Mouse (Mus musculus) lung, embryonic 16.5 days (tissue): ENCODE measurements at regions not wholly inside any gene's neighbourhood (a gene's known extent, or its start where the extent isn't known, plus 50 kb on each side); places are given as distances from the start of the nearest gene placed in this dataset.
A peak's percentile ranks its signal among the peaks of the same experiment; 100 is the strongest.

Experiments used
- ATAC-seq: fragments of 200-750 bp; cut with Nextera tagmentation; 2 replicates; pipeline ENCODE4 v1.8.0; 2017; ENCODE audit warnings: low read depth, mild to moderate bottlenecking, moderate library complexity
- H3K27ac ChIP-seq: fragments of 300-500 bp; sonication (generic); 2 replicates; pipeline ENCODE4 v1.5.1; 2014; ENCODE audit warnings: mild to moderate bottlenecking, control low read depth, low read length
- H3K27me3 ChIP-seq: fragments of 300-500 bp; sonication (generic); 2 replicates; pipeline ENCODE4 v1.6.1; 2014; ENCODE audit warnings: low read depth, low read length, mixed read lengths; ENCODE audit not compliant: control insufficient read depth, insufficient read depth
- H3K36me3 ChIP-seq: fragments of 300-500 bp; sonication (generic); 2 replicates; pipeline ENCODE4 v1.6.1; 2014; ENCODE audit warnings: low read length; ENCODE audit not compliant: control insufficient read depth, insufficient read depth
- H3K4me1 ChIP-seq: fragments of 300-500 bp; sonication (generic); replicated peaks from 2 replicates; pipeline ENCODE4 v1.6.1; 2014; ENCODE audit warnings: low read length, mixed read lengths; ENCODE audit not compliant: control insufficient read depth, insufficient read depth
- H3K4me2 ChIP-seq: fragments of 300-500 bp; sonication (generic); 2 replicates; pipeline ENCODE4 v1.6.1; 2014; ENCODE audit warnings: low read depth, low read length, control low read depth
- H3K4me3 ChIP-seq: fragments of 300-500 bp; sonication (generic); 2 replicates; pipeline ENCODE4 v1.5.1; 2014; ENCODE audit warnings: mild to moderate bottlenecking, low read length, control low read depth
- H3K9ac ChIP-seq: fragments of 300-500 bp; sonication (generic); 2 replicates; pipeline ENCODE4 v1.6.1; 2014; ENCODE audit warnings: low read length, control low read depth
- H3K9me3 ChIP-seq: fragments of 300-500 bp; sonication (generic); 2 replicates; pipeline ENCODE4 v1.6.1; 2016; ENCODE audit warnings: low read length; ENCODE audit not compliant: control insufficient read depth
- WGBS: fragments of 180-500 bp; shearing (Covaris S2); extraction: QIAGEN DNeasy Blood & Tissue Kit; methylation state at CpG from one replicate; pipeline ENCODE4 v1.1.7; 2014; 5-methylcytosine and 5-hydroxymethylcytosine counted together

DNA sequence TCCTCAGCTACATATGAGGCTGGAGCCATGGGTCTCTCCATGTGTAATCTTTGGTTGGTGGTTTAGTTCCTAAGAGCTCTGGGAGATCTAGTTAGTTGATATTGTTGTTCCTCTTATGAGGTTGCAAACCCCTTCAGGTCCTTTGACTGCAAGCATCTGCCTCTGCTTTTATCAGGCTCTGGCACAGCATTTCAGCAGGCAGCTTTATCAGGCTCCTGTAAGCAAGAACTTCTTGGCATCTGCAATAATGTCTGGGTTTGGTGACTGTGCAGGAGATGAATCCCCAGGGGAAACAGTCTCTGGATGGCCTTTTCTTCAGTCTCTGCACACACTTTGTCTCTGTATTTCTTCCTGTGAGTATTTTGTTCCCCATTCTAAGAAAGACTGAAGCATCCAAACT lies 1175.7 kb downstream of the Tbl1xr1 start:
- Histone ChIP-seq H3K4me2 (no peak overlapping the region), H3K27me3 (no peaks in the 10 kb centered on the region), H3K4me3 (no peak overlapping the region), H3K36me3 (no peaks in the 10 kb centered on the region), H3K27ac (no peak overlapping the region), H3K9ac (no peak overlapping the region), H3K9me3 (no peaks in the 10 kb centered on the region), H3K4me1 (no peaks in the 10 kb centered on the region)
- ATAC-seq, result no peak

DNA sequence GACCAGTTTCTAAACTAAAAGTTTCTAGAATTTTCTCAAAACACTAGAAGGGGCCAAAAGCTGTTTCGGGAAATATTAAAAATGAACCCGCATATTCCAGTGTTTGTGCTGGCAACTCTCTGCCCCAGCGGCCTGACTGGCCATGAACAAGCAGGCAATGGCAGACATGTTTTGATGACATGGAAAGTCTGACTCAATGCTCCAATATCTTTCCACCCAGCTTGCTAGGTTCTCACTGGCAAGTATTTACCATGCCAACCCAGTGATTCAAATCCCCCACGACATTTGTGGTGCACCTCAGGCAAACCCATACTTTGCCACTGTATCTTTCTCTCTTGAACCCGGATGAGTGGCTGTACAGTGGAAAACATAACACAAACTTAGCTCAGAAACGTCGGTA lies 1222.4 kb downstream of the Tbl1xr1 start:
- 86% methylated on average over 7 of the region's 7 CpGs for whole genome bisulfite sequencing
- no peak overlapping the region for H3K4me3 ChIP-seq
- no peaks in the 10 kb centered on the region for H3K27me3 ChIP-seq
- no peak overlapping the region for H3K4me2 ChIP-seq
- H3K9me3 ChIP-seq, result no peaks in the 10 kb centered on the region
- H3K9ac ChIP-seq, result no peak overlapping the region
- H3K4me1 ChIP-seq, result no peaks in the 10 kb centered on the region
- no peak for ATAC-seq
- H3K36me3 ChIP-seq, result no peaks in the 10 kb centered on the region
- H3K27ac ChIP-seq, result no peak overlapping the region

DNA sequence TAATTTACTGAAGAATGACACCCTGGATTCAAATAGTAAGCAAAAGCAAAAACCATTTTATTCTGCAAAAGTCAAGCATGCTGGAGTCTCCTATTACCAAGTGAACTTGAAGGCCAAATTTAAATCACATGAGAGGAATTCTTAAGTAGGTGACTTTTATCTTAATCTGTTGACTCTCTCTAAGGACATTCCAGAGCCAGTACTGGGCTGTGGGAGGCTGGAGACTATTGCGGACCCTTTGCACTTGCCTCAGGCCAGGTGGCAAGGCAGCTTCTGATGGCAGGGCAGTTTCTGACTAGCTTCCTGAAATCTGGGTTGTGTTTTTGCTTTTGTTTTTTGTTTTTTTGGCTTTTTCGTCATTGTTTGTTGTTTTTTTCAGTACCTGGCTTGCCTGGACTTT lies 1257.8 kb downstream of the Tbl1xr1 start:
- Histone ChIP-seq H3K9me3 (no peaks in the 10 kb centered on the region), H3K27me3 (no peaks in the 10 kb centered on the region), H3K9ac (no peak overlapping the region), H3K4me2 (no peak overlapping the region), H3K4me3 (no peak overlapping the region), H3K36me3 (no peaks in the 10 kb centered on the region), H3K4me1 (no peaks in the 10 kb centered on the region), H3K27ac (no peak overlapping the region)
- ATAC-seq, result peak; percentile 76
- WGBS, result 60% methylated on average over 2 of the region's 2 CpGs

DNA sequence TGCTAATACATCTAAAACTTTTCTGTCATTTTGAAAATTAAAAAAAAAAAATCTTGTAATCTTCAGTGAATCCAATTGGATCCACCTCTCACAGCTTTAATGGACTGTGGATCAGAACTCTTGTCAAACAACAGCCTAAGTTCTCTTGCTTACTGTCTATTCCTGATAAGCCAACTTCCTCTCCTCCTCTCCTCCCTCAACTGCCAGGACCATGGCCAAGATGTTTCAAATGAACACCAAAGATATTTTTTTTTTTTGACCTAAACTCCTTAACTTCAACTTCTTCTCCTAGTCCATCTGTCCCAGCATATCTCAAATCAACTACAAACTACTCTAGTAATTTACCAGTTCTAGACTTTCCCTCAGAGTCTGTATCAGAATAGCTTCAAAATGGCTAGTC lies 1258.5 kb downstream of the Tbl1xr1 start:
- ATAC-seq, result no peak
- Histone ChIP-seq H3K4me1 (no peaks in the 10 kb centered on the region), H3K36me3 (no peaks in the 10 kb centered on the region), H3K9me3 (no peaks in the 10 kb centered on the region), H3K27ac (no peak overlapping the region), H3K4me2 (no peak overlapping the region), H3K9ac (no peak overlapping the region), H3K4me3 (no peak overlapping the region), H3K27me3 (no peaks in the 10 kb centered on the region)

DNA sequence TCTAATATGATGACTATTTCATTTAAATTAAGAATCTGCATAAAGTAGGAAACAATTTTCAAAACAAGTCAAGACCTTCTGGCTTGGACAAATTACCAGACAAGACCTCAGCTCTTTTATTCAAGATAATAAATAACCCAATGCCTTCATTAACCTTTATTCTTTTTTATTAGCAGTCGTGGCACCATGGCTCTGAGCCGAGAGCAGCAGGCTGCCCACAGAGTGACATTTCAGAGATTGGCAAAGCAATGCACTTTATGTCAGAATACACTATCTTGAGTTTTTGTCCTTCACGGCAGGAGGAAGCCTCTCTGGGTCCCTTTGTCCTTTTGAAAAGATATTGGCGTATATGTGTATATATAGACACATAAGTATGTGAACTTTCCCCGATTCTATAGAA lies 1297.9 kb downstream of the Tbl1xr1 start:
- H3K4me3 ChIP-seq, result no peak overlapping the region
- no peaks in the 10 kb centered on the region for H3K27me3 ChIP-seq
- no peaks in the 10 kb centered on the region for H3K36me3 ChIP-seq
- no peak overlapping the region for H3K9ac ChIP-seq
- no peak for ATAC-seq
- no peaks in the 10 kb centered on the region for H3K9me3 ChIP-seq
- WGBS, result 75% methylated on average over 5 of the region's 5 CpGs
- no peak overlapping the region for H3K27ac ChIP-seq
- no peak overlapping the region for H3K4me2 ChIP-seq
- H3K4me1 ChIP-seq, result no peaks in the 10 kb centered on the region

DNA sequence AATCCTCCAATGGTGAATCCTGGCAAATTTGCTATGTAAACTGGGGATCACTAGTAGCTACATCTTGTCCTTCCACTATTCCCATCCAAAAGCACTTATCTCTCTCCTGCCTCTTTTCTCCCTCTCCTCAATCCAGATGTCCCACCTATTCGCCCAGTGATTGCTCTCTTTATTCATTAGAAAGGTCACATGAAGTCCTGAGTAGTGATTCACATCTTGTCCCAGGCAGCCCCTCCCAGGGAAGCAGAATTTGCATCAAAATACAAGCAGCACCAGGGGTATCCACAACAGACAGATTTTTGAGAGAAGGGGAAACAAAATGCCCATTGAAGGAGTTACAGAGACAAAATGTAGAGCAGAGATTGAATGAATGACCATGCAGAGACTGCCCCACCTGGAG lies 1328.4 kb downstream of the Tbl1xr1 start:
- no peak for ATAC-seq
- Histone ChIP-seq H3K27ac (no peak overlapping the region), H3K9ac (no peak overlapping the region), H3K9me3 (no peaks in the 10 kb centered on the region), H3K4me1 (no peaks in the 10 kb centered on the region), H3K4me3 (no peak overlapping the region), H3K4me2 (no peak overlapping the region), H3K27me3 (no peaks in the 10 kb centered on the region), H3K36me3 (no peaks in the 10 kb centered on the region)
- 58% methylated on average over 1 of the region's 1 CpGs for WGBS

DNA sequence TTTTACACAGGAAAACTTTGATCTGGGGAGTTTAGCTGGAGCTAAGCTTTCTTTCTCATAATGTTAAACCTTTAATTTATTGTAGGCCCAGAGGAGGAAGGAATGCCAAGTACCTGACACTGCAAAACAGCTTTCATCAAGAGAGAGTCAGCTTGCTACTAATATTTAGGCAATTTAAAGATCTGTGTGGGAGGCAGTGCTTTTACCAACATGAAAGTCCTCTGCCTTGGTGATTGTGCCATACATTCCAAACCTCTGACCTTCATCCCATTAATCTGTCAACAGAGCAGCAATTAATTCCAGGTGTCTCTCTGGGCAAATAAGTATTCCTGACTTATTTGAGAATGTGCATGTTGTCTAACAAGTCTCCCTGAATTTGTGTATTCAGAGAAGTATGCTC lies 1333.0 kb downstream of the Tbl1xr1 start:
- Histone ChIP-seq H3K4me3 (no peak overlapping the region), H3K9ac (no peak overlapping the region), H3K9me3 (no peaks in the 10 kb centered on the region), H3K4me2 (no peak overlapping the region), H3K27me3 (no peaks in the 10 kb centered on the region), H3K27ac (no peak overlapping the region), H3K4me1 (no peaks in the 10 kb centered on the region), H3K36me3 (no peaks in the 10 kb centered on the region)
- no peak for ATAC-seq

DNA sequence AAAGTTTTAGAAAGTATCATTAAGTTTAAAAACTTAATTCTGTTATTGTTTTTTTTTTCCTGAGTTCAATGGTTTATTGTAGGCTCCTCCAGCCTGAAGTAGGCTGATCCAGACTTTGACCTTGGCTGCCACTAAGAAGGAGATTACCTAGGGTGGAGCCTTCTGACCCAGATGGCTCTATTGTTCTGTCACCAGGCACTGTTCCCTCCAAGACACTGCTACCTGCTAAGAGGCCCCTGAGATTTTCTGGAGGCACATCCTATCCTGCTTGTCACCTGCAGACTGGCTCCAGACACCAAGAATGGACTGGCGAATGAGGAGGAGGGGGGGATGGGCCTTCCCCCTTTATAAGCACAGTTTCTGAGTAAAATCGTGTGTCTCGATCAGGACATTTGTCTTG lies 1350.5 kb downstream of the Tbl1xr1 start:
- Histone ChIP-seq H3K4me1 (no peaks in the 10 kb centered on the region), H3K9me3 (no peaks in the 10 kb centered on the region), H3K36me3 (no peaks in the 10 kb centered on the region), H3K27me3 (no peaks in the 10 kb centered on the region), H3K4me3 (no peak overlapping the region), H3K4me2 (no peak overlapping the region), H3K27ac (no peak overlapping the region), H3K9ac (no peak overlapping the region)
- ATAC-seq, result no peak
- WGBS, result 83% methylated on average over 3 of the region's 3 CpGs

DNA sequence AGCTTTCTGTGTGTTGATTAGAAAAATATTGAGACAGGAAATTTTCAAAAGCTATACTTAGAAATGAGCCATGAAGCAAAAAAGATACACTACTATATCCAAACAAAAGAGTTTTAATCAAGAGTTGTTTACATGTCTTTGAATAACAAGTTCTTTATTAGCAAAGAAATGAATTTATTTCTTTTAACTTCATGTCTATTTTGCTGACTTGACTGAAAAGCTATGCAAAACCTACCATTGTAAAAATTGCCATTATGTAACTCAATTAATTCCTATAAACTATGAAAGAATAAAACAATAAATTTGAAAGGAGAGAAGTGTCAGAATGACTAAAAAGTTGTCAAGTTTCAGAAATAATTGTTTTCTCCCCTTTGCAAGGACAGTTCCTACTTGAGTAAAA lies 1358.6 kb downstream of the Tbl1xr1 start:
- Histone ChIP-seq H3K27me3 (no peaks in the 10 kb centered on the region), H3K4me1 (no peaks in the 10 kb centered on the region), H3K27ac (no peak overlapping the region), H3K4me2 (no peak overlapping the region), H3K9ac (no peak overlapping the region), H3K4me3 (no peak overlapping the region), H3K36me3 (no peaks in the 10 kb centered on the region), H3K9me3 (no peaks in the 10 kb centered on the region)
- no peak for ATAC-seq

DNA sequence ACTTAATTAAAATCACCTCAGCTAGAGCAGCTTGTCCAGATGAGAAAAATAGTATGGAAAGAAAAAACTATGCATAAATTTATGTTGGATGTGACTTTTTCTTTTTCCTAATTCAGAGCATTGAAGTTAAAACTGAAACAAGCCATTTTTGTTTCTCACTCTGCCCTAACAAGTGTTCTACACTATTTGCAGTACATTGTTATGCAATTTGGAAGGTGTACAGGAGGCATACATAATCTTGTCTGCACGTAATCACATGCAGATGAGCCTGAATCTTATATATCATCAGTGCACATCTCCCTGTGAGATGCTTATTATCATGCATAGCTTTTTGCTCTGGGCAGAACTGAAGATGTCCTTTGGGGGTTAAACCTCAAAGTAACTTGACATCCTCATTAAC lies 1381.3 kb downstream of the Tbl1xr1 start:
- no peaks in the 10 kb centered on the region for H3K4me1 ChIP-seq
- H3K27me3 ChIP-seq, result no peaks in the 10 kb centered on the region
- H3K9ac ChIP-seq, result no peak overlapping the region
- WGBS, result 73% methylated on average over 1 of the region's 1 CpGs
- H3K36me3 ChIP-seq, result no peaks in the 10 kb centered on the region
- H3K27ac ChIP-seq, result no peak overlapping the region
- no peak overlapping the region for H3K4me2 ChIP-seq
- H3K9me3 ChIP-seq, result no peaks in the 10 kb centered on the region
- H3K4me3 ChIP-seq, result no peak overlapping the region
- ATAC-seq, result no peak
